Mouse (Mus musculus) monocyte, adult 2 months (primary cell): ENCODE measurements at regions not wholly inside any gene's neighbourhood (a gene's known extent, or its start where the extent isn't known, plus 50 kb on each side); places are given as distances from the start of the nearest gene placed in this dataset.

ENCODE experiments used
- DNase-seq, 2 experiments: peaks; one replicate each; pipeline ENCODE4 v3.0.0; 2022; ENCODE audit warnings: low spot score in 2 of 2, low read depth in 1 of 2

DNA sequence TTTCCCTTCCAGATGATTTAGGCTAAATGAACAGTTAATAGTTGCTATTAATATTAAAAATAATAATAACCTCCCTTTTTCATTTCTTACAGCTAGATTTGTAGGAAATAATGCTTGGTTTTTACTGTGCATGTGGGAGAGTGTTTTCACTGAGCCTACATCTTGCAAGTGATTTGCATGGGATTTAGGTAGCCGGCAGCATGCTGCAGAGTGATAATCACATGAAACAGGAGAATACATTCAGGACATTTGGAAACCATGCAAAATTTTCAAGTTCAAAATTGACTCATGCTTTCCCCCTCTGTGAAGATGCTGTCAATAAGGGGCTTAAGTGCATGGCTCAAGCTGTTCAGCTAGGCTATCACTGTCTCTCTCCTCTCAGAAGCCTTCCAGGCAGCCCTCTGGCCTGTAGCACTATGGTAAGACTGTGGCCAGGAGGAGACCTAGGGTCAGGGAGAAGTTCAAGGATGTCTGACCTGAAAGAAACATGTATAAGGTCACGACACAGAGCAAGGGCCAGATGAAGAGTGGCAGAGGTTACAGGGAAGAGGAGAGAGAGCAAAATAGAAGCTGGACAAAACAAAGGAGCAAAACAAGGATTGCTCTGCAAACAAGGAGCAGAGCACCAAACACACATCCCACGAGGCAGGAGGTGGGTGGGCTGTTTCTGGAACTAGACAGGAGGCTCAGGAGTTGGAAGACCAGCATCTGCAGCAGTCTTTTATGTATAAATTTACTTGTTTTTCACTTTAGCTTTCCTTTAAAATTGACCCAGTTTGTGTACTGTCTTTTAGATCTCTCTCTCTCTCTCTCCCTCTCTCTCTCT, 177.5 kb downstream of the Tmem161b start:
- DNase-seq: no peak

DNA sequence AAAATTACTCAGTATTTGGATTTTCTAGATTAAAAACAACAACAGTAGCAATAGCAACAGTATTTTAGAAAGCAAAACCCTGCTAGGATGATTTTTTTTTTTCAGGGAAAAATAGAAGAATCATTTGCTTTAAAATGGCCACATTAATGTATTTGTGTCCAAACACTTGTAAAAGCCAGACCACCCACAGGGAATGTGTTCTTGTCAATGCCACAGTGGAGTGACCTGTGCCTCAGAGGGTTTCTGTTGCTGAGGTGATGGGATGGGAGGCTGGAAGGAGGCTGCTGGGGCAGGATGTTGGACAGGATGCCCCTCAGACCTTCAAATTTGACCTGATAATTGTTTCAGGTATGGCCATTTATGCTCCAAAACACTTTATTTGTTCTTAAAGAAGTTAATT, 178.9 kb downstream of the Tmem161b start:
- DNase-seq: no peak

DNA sequence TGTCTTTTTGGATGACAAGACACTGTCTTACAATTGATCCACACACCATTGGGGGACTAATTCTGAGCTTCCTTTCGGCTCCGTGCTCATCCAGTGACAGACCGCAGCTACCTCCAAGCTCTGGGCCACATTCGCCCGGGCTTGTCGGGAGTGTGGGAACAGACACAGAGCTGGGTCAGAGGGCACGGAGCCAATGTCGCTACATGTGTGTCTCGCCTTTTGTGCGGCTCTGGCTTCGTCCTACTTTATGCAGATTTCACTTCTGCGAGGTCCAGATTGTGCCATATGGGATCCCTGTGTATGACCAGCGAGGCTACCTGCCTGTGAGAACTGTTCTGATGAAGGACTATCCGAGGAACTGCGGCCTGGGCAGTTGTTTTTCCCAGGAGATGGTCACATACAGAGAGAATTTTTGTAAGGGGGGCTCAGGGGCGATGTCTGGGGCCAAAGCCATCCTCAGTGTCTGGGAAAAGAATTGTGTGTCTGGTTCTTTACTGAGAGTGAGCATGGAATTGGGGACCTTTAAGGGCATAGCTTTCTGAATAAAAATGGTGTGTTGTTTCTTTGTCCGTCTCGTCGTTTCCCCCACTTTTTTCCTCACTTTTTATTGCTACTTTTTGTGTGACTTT, 182.6 kb downstream of the Tmem161b start:
- no peak for DNase-seq

DNA sequence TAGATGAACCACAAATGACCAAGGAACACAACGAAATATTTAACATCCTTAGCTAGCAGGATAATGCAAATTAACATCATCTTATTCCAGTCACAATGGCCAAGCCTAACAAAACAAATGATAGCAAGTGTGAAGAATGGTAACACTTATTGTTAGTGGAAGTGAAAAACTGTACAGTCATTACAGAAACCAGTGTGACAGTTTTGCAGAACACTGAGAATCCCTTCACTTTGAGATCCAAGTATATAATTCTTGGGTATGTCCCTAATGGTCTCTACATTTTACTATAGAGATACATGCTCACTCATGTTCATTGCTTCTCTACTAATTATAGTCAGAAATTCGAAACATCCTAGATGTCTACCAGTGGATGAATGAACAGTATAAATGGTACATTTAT, 212.3 kb downstream of the Tmem161b start:
- DNase-seq: no peak

DNA sequence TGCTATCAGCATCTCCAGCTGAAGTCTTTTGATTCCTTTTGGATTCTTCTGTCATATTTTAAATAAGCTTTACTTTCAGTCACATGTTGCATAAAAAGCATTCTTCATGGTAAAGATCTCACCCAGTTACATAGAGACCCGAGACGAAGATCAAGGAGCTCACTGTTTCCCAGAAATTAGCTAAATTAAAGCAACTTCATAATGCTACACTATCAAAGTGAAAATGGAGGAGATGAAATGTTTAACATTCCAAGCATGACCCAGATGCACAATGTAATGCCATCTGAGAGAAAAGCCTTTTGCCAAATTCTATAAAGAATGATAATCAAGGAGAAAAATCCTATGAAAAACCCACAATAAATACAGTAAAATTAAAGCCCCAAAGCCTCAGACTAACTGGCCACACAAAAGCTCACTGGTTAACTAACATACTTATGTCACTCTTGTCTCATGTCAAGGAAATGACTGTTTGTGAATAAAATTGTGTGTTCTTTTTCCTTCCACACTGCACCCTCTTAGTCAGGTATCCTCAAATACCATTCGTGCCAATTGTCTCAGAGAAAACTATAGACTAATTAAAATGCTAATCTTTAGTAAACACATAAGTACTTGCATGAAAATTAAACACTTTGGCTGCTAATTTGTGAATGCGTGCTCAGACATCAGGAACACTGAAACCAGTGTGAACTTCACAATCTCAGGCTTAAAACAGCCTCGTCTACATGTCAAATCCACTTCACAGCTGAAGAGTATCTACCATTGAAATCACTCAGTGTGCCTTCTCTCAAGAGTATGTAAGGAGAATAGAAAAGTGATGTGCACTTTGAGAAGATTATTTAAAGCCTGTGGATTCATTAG, 215.7 kb downstream of the Tmem161b start:
- DNase-seq: no peak

DNA sequence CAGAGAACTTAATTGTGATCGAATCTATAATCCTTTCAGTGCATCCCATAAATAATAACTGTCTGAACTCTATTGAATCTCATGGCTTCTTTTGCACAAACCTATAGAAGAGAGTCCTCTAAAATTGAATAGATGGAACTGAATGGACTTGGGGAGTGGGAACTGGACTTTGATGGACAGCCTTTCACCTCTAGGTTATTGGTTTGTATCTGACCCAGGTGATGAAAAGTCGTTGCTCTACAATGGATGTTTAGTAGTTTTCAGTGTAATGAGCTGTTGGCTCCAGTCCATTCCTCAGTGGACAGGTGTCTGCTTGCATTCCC, 216.3 kb downstream of the Tmem161b start:
- no peak for DNase-seq

DNA sequence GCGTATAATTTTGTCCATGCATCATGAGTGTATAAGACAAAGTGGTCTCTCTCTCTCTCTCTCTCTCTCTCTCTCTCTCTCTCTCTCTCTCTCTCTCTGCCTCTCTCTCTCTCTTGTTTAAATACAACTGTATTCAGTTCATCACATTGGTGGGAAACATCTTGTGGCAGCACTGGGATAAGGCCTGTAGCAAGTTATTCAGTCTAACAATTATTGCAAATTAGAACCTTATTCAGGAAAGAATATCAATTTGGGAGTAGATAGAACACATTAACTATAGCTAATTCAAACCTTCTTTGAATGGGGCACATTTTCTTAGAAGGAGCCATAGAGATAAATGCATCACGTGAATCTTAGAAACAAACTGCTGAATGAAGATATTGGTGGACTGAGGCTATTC, 226.4 kb downstream of the Tmem161b start:
- DNase-seq: no peak

DNA sequence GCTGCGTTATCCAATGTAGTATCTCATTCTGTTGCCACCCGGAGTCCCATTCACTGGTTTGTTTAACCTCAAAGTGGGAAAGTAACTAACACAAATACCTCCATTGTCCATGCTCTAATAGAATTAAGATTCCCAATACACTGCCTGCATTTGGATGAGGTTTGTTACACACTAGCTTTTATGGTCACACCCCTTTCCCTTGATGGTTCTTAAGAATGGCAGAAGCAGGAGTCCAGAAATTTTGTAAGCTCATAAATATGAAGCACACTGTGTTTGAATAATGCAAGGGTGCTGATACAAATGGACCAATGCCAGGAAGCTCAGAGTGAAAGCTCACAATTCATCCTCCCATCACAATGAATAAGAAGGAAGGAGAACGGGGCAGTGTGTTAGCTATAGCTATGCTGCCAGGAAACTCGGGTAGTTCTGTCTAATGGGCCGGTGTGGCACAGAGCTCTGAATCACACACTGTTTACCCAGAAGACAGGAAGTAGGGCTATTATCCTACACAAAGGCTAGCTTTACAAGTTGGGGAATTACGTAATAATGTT, 227.0 kb downstream of the Tmem161b start:
- DNase-seq: no peak
